Mouse (Mus musculus) left cerebral cortex, adult 2 months (tissue): ENCODE results near the gene Agap3. TPM values are rescaled to one million over a fixed set of nuclear protein-coding genes. Genes with fewer than 3 reads are reported as not detected.

ENCODE experiments used
- DNase-seq, 2 experiments: peaks; one replicate each; pipeline ENCODE4 v3.0.0; 2021 to 2022; ENCODE audit warnings: low spot score in 2 of 2, mixed read lengths in 1 of 2; ENCODE audit errors: extremely low spot score in 1 of 2
- H3K27ac ChIP-seq: fragments of 200-600 bp; 2 replicates; pipeline ENCODE4 v1.8.1; 2022
- H3K4me3 ChIP-seq: fragments of 200-600 bp; 2 replicates; pipeline ENCODE4 v1.8.1; 2022
- CTCF ChIP-seq: fragments of 200-600 bp; IDR thresholded peaks from 2 replicates; pipeline ENCODE4 v1.8.1; 2022; ENCODE audit warnings: antibody characterized with exemption, mild to moderate bottlenecking, moderate library complexity
- intact Hi-C: fragments of 180-260 bp; cut with DNase I; formaldehyde crosslinking; loops from one replicate; pipeline ENCODE4 v1.15.1; 2025
- total RNA-seq, 2 experiments: library from RNA; stranded (reverse); gene quantifications; 2 replicates each; pipeline ENCODE4 v1.2.3; 2021

Agap3 gene
- total RNA-seq, 2 experiments from 2014 or later = 527 to 560 TPM

DNA sequence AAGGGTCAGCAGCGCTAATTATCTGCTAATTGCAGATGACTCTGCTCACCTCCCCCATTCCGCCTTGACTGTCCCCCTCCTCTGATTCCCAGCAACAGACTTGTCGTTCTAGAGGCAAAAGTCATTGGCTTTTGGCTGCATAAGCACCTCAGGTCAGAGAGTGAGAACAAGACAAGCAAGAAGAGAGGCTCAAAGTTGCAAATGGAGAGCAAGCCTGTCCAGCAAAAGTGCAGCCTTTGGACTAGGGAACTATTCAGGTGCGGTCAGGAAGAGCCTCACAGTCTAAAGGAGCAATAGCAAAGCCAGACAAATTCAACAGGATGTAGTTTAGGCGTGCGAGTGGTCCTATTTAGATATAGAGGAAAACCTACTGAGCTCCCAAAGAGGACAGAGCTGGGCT, 75.8 kb downstream of the Agap3 start:
- DNase-seq = no peak
- Histone ChIP-seq H3K4me3 (no peak overlapping the region), H3K27ac (no peak overlapping the region)
- no peak for TF ChIP-seq CTCF
- intact Hi-C loops = no loop called here

DNA sequence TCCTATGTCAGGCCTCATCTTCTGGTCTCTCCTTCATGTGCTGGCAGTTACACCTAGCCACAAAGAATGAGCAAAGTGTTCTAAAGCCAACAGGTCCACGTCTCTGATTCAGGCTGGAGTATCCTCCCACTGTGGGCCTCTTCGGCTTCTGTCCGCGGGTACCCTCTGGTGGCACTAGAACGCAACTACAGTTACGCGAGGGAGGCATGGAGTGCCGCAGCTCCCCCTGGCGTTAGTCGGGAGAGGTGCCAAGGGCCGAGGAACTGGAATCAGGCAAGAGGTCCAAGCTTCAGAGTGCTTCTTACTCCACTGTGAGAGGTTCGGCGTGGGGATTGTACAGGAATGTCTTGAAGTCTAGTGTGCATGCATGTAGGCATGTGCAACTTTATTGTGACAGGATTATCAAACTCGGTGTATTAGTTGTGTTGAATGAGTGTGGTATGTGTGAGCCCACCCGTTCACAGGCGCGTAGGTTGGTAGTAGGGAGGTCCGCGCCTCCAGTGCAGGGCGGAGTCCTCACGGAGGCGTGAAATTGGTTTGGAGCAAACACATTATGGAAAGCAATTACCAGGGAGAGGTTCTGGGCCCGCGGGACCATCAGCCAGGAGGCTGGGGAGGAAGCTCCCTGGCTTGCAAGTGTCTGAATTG, 78.2 kb downstream of the Agap3 start:
- TF ChIP-seq CTCF = no peak; the same call in none of the 2 replicates
- Histone ChIP-seq H3K27ac (no peak overlapping the region), H3K4me3 (no peak overlapping the region)
- intact Hi-C loops = loop anchor here (2.0 to 5.0 kb wide), 2 partner anchors 47 to 122 kb away; no protein-coding TSS in a partner anchor
- DNase-seq = peak; percentile 89 to 95

DNA sequence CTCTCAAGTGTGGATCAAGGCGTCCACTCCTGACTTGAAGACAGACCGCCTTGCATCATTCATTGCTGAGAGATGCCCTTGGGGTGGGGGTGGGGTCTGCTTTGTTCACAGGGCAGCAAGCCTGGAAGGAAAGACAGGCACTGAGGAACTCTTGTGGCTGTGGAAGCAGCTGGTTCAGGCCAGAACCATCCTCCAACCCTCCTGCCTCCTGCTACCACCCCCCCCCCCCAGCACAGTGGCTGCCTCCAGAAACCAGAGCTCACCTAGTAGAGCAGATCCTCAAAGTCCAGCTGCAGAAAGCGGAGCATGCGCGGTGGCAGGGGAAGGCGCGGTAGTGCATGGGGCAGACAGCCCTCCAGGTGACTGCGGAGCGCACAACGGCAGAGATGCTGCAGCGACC, 81.4 kb downstream of the Agap3 start:
- intact Hi-C loops = loop anchor here (5.0 kb wide), 1 partner anchor 119 kb away; no protein-coding TSS in a partner anchor
- no peak for TF ChIP-seq CTCF
- no peak for DNase-seq
- H3K4me3 ChIP-seq = no peak overlapping the region
- H3K27ac ChIP-seq = no peak overlapping the region

DNA sequence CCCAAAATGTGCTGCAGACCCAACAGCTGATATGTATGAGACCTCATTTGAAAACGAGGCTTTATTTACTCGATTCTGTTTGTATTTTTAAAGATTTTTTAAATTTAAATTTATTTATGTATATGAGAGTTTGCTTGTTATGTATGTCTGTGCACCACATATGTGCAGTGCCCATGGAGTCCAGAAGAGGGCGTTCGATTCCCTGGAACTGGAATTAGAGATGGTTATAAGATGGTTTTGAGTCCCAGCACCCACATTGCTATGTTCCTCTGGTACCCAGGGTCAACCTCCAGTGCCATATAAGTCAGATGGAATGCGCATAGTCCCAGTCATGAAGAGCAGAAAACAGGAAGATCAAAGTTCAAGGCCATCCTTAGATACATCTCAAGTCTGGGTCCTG, 82.3 kb downstream of the Agap3 start:
- no peak overlapping the region for H3K4me3 ChIP-seq
- peak; percentile 21 for TF ChIP-seq CTCF
- no peak for DNase-seq
- no peak overlapping the region for H3K27ac ChIP-seq
- intact Hi-C loops = loop anchor here (5.0 kb wide), 1 partner anchor 118 kb away; no protein-coding TSS in a partner anchor

DNA sequence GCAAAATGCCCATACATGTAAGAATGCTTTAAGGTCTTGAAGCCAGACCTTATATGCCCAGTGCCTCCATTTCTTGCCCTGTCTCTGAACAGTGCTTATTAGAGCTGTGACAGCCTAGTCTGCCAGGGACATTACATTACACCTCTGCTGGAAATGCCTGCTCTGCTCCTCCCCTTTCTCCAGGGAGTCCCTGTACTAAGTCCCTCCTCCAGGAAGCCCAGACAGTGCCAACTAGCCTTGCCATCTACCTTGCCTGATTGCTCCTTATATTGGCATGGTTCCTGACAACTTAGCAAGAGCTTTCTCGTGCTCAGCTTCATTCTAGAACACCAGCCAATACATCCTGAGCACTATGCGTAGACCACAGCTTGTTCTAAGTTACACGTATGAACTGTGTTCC, 83.8 kb downstream of the Agap3 start:
- H3K27ac ChIP-seq = no peak overlapping the region
- no peak for TF ChIP-seq CTCF
- no peak overlapping the region for H3K4me3 ChIP-seq
- intact Hi-C loops = no loop called here
- no peak for DNase-seq

DNA sequence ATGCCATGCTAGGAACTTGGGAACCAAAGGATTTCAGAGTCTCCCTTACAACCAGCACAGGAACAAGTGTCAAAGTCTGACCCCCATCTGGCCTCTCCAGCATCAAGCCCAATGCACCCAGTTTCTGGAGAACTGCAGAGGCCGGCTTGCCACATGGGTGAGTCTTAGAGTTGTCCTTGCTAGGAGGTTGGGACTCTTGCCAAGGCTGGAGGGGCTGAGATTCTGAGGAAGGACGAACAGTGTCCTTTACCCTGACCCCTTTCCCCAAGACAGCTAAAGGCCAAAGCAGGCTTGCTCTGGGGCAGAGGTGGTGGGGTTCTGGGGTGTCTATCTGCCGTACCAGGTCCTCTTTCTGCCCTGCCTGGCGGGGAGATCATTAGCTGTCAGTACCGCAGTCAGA, 84.5 kb downstream of the Agap3 start:
- no peak for DNase-seq
- intact Hi-C loops = no loop called here
- no peak for TF ChIP-seq CTCF

DNA sequence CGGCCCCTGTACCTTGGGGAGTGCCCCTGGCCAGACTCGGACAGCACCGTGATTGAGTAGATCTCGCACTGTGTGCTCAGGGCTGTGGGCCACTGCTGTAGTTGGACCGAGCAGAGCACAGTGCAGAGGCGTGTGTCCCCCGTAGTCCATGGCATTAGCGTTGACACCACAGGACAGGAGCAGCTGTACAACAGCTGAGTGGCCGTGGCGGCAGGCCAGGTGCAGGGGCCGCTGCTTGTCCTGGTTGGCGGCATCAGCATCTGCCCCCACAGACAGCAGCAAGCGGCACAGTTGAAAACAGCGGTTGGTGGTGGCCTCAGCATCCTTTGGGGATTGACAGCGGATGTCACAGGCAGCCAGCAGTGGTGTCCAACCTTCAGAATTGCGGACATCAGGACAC, 85.6 kb downstream of the Agap3 start:
- intact Hi-C loops = no loop called here
- no peak for DNase-seq
- no peak overlapping the region for H3K27ac ChIP-seq
- no peak overlapping the region for H3K4me3 ChIP-seq
- no peak for TF ChIP-seq CTCF

More for the DNA sequence above, 84.5 kb downstream of the Agap3 start:
- Histone ChIP-seq H3K4me3 (no peak overlapping the region), H3K27ac (no peak overlapping the region)

DNA sequence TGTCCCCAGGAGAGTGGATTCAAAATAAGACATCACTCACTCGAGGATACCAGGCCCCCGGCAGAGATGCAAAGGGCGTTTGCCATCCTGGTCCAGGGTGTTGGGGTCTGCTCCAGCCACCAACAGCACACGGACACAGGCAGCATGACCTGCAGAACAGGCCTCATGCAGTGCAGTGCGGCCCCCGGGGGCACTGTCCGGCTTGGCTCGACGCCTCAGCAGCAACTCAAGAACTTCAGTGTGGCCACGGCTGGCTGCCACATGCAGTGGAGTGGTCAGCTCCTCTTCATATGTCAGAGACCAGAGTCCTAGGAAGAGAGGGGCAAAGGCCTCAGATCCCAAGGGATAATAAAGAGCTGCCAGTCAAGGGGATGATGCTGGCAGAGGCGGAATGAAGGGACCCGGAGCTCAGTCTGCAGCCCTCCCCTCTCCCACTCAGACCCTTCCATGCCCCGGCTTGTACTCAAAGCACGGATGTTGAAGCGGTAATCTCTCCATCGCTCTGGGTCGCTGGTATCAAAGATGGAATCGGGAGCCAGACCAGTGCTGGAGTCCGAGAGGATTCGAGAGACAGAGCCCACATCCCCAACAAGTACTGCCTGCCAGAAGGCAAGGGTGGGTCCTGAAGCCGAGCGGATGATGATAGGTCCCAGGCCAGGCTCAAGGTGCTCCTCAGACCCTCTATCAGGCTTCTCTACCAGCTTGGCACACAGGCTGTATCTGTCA, 87.8 kb downstream of the Agap3 start:
- no peak for TF ChIP-seq CTCF
- Histone ChIP-seq H3K27ac (no peak overlapping the region), H3K4me3 (no peak overlapping the region)
- no peak for DNase-seq
- intact Hi-C loops = no loop called here

DNA sequence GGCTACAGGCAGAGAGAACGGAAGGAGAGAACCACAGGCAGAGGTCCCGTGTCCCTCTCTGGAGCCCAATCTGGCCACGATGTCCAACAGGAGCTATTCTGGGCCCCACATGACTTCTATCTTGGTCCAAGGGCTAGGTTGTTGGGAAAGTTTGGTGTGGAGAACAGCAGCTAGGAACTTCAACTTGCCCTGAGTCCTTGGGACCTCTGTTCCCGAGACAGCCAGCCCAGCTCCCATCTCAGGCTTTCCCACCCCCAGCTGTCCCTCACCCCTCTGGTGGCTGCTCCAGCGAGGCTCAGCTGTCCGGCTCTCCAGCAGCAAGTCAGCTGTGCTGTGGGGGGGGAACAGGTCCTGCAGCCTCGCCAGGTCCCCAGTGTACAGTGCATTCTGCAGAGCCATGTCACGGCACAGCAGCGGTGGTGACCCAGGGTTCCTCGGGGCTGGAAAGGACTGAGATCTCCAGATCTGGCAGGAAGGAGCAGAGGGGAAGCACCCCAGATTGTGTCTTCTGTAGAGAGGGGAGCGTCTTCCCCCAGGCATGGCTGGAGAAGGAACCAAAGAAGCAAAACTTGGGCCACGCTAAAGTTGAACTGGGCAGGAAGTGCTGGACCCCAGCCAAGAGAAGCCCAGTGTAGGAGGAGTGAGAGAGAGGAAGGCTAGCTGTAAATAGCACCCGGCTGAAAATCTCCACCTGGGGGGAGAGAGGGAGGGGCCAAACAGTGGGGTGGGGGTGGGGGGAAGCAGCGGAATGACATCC, 88.6 kb downstream of the Agap3 start, which contains the start of gene Asb10:
TSS of gene Asb10 (minus strand) at position 592 of the 757 bp plus-strand sequence.
- Histone ChIP-seq H3K27ac (no peak within 1 kb of the TSS), H3K4me3 (no peak within 1 kb of the TSS)
- intact Hi-C loops = no loop called here
- no peak for TF ChIP-seq CTCF
- DNase-seq = peak; percentile 28 to 35

DNA sequence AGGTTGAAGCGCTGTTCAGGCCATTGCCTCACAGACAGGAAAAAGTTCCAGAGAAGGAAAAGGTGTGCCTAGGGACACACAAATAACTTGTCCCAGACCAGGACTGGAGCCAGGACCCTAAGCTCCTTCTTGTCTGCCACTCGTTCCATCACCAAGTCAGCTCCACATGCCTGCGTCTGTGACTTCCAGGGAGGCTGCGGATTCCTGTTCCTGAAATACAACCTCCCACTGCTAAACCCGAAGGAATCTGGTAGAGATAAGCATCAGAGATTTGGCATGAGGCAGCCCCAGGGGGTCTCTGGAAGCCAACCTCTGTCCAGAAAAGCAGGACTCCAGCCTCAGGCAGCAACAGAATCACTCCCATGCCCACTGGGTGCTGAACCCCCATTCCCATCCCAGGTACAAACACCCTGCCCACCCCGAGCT, 89.2 kb downstream of the Agap3 start:
- no peak overlapping the region for H3K4me3 ChIP-seq
- no peak overlapping the region for H3K27ac ChIP-seq
- TF ChIP-seq CTCF = no peak
- intact Hi-C loops = no loop called here
- DNase-seq = no peak

DNA sequence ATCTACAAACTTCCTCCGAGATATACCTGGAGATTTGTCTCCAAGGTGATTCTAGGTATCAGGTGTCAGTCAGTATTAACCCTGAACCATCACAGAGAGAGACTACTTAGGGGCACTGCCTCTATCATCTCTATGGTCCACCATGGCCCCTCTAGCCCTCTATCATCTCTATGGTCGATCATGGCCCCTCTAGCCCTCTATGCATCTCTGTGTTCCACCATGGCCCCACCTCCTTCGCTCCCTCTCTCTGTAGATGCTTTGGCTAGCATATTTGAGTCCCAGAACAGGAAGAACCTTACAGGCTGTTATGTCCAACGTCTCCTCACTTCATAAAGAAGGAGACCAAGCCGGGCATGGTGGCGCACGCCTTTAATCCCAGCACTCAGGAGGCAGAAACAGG, 90.7 kb downstream of the Agap3 start:
- TF ChIP-seq CTCF = no peak
- intact Hi-C loops = no loop called here
- no peak overlapping the region for H3K4me3 ChIP-seq
- no peak overlapping the region for H3K27ac ChIP-seq
- DNase-seq = no peak
